Mouse (Mus musculus): ENCODE measurements around the gene Fanca.

- TF ChIP-seq CTCF (IDR thresholded peaks at IDR 0.05) (no peak), POLR2A (IDR thresholded peaks at IDR 0.05; ENCODE audit: insufficient read depth, low read depth, low read length) (no peak)
Observed at GRCm38 (mm10) chr8:123290679-123291078, 27.7 kb downstream of the Fanca start.

Data from heart, adult 2 months (tissue).